Mouse (Mus musculus) lung, embryonic 14.5 days (tissue): ENCODE data around the gene Zfp148. TPM values are rescaled to one million over a fixed set of nuclear protein-coding genes. Genes with fewer than 3 reads are reported as not detected.

ENCODE experiments used
- ATAC-seq: fragments of 200-750 bp; cut with Nextera tagmentation; 2 replicates; pipeline ENCODE4 v1.8.0; 2017; ENCODE audit warnings: mild to moderate bottlenecking, moderate TSS enrichment, moderate library complexity; ENCODE audit not compliant: insufficient read depth
- DNase-seq: peaks from one replicate; pipeline ENCODE4 v3.0.0-alpha.2; 2015
- H3K27ac ChIP-seq: fragments of 300-500 bp; sonication (generic); 2 replicates; pipeline ENCODE4 v1.5.1; 2014; ENCODE audit warnings: low read depth, mild to moderate bottlenecking, moderate library complexity
- H3K27me3 ChIP-seq: fragments of 300-500 bp; sonication (generic); 2 replicates; pipeline ENCODE4 v1.6.1; 2014; ENCODE audit warnings: low read length, control low read depth; ENCODE audit not compliant: insufficient read depth
- H3K36me3 ChIP-seq: fragments of 300-500 bp; sonication (generic); 2 replicates; pipeline ENCODE4 v1.6.1; 2014; ENCODE audit warnings: control low read depth; ENCODE audit not compliant: insufficient read depth
- H3K4me1 ChIP-seq: fragments of 300-500 bp; sonication (generic); 2 replicates; pipeline ENCODE4 v1.6.1; 2014; ENCODE audit warnings: antibody characterized with exemption, control low read depth; ENCODE audit not compliant: insufficient read depth
- H3K4me2 ChIP-seq: fragments of 300-500 bp; sonication (generic); 2 replicates; pipeline ENCODE4 v1.6.1; 2014; ENCODE audit warnings: mild to moderate bottlenecking
- H3K4me3 ChIP-seq: fragments of 300-500 bp; sonication (generic); 2 replicates; pipeline ENCODE4 v1.5.1; 2014; ENCODE audit warnings: low read depth, low read length
- H3K9ac ChIP-seq: fragments of 300-500 bp; sonication (generic); 2 replicates; pipeline ENCODE4 v1.6.1; 2014
- H3K9me3 ChIP-seq: fragments of 300-500 bp; sonication (generic); 2 replicates; pipeline ENCODE4 v1.6.1; 2016; ENCODE audit warnings: low read depth, low read length, control low read depth
- CTCF ChIP-seq: IDR thresholded peaks from 2 replicates; pipeline ENCODE4 v1.5.1; 2016; ENCODE audit warnings: antibody characterized with exemption, low read depth
- WGBS: fragments of 180-500 bp; shearing (Covaris S2); extraction: QIAGEN DNeasy Blood & Tissue Kit; methylation state at CpG from one replicate; pipeline ENCODE4 v1.1.7; 2014; 5-methylcytosine and 5-hydroxymethylcytosine counted together
- polyA plus RNA-seq: library from polyadenylated mRNA; unstranded; fragments of >200 nt; fragmentation: Nextera tagmentation; extraction: Ambion mirVana; gene quantifications from 2 replicates; pipeline ENCODE4 v1.2.1, GENCODE M21; 2014

Gene Zfp148
- polyA plus RNA-seq, 1 experiment from 2014 or later, result 50.3 TPM

- TF ChIP-seq CTCF, result no peak
- Histone ChIP-seq H3K4me2 (no peak overlapping the region), H3K4me1 (no peaks in the 10 kb centered on the region), H3K27ac (no peak overlapping the region), H3K9ac (no peak overlapping the region), H3K9me3 (no peaks in the 10 kb centered on the region), H3K4me3 (no peak overlapping the region), H3K36me3 (peaks cover 28% of the 10 kb centered on the region), H3K27me3 (no peaks in the 10 kb centered on the region)
- DNase-seq (no peak), ATAC-seq (no peak)
- WGBS, result 92% methylated on average over 1 of the region's 1 CpGs
Observed at GRCm38 (mm10) chr16:33459101-33459500, 78.5 kb downstream of the Zfp148 start.

- no peak overlapping the region for H3K4me3 ChIP-seq
- H3K4me1 ChIP-seq, result no peaks in the 10 kb centered on the region
- no peak overlapping the region for H3K4me2 ChIP-seq
- peaks cover 32% of the 10 kb centered on the region for H3K36me3 ChIP-seq
- 68% methylated on average over 3 of the region's 3 CpGs for WGBS
- H3K9ac ChIP-seq, result no peak overlapping the region
- TF ChIP-seq CTCF, result no peak
- no peaks in the 10 kb centered on the region for H3K9me3 ChIP-seq
- DNase-seq (no peak), ATAC-seq (no peak)
- no peak overlapping the region for H3K27ac ChIP-seq
- H3K27me3 ChIP-seq, result no peaks in the 10 kb centered on the region
Observed at GRCm38 (mm10) chr16:33461416-33461815, 80.8 kb downstream of the Zfp148 start.

DNA sequence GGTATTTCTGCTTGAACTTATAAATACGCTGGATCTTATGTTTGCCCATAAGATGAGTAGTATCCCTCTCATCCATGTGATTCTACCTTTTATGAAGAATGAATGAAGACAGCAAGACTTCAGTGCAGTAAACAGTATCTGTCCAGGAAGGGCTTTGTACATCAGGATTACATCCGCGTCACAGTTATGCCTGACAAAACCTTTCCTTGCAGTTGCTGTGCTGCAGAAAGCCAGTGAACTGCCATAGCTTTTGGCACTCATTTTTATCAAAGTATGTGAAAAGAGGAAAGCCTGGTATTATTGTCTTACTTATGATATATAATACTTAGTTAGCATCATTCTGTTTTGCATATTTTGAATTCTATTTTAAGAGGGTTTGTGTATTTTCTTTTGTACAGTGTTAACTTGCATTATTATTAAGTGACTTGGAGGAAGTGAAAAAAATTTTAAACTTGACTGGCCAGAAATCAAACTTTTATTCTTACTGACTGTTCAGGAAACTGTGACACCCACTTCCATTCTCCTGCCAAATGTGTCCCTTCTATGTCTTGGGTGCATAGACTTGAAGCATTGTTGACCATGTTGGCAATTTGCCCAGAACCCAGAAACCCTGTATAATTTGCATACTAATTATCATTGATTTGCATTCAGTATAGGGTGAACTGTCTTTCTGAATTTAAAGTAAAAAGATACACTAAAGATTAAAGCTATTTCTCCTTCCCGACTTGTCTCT lies 84.0 kb downstream of the Zfp148 start:
- H3K4me2 ChIP-seq, result no peak overlapping the region
- peaks cover 30% of the 10 kb centered on the region for H3K36me3 ChIP-seq
- H3K4me1 ChIP-seq, result no peaks in the 10 kb centered on the region
- no peak for TF ChIP-seq CTCF
- peak; percentile 48 for DNase-seq
- H3K27me3 ChIP-seq, result no peaks in the 10 kb centered on the region
- WGBS, result 89% methylated on average over 4 of the region's 4 CpGs
- no peak overlapping the region for H3K27ac ChIP-seq
- no peak overlapping the region for H3K9ac ChIP-seq
- H3K4me3 ChIP-seq, result no peak overlapping the region
- no peak for ATAC-seq
- no peaks in the 10 kb centered on the region for H3K9me3 ChIP-seq

DNA sequence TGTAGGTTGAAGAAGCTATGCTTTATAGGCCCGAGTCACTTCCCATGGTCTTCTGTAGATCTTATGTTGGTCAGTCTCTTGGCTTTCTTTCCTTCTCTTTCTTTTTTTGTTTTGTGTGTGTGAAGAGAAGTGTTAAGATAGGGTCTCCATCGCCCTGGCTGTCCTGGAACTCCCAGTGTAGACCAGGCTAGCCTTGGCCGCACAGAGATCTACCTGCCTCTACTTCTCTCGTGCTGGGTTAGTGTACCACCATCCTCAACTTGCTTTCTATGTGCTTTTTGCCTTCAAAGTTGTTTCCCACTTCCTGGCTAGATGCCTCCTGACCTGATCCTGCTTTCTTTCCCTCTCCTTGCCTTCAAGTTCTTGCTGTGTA lies 84.6 kb downstream of the Zfp148 start:
- Histone ChIP-seq H3K4me1 (no peaks in the 10 kb centered on the region), H3K27me3 (no peaks in the 10 kb centered on the region), H3K9ac (no peak overlapping the region), H3K4me2 (no peak overlapping the region), H3K4me3 (no peak overlapping the region), H3K9me3 (no peaks in the 10 kb centered on the region), H3K36me3 (peaks cover 26% of the 10 kb centered on the region), H3K27ac (no peak overlapping the region)
- DNase-seq (no peak), ATAC-seq (no peak)
- no peak for TF ChIP-seq CTCF
- 87% methylated on average over 4 of the region's 4 CpGs for WGBS

- DNase-seq, result no peak
- Histone ChIP-seq H3K4me3 (no peak overlapping the region), H3K4me2 (no peak overlapping the region), H3K9ac (no peak overlapping the region), H3K36me3 (peaks cover 27% of the 10 kb centered on the region; the same call in 1 of the 2 replicates), H3K27me3 (no peaks in the 10 kb centered on the region), H3K27ac (no peak overlapping the region), H3K4me1 (no peaks in the 10 kb centered on the region), H3K9me3 (no peaks in the 10 kb centered on the region)
- WGBS, result 63% methylated on average over 6 of the region's 6 CpGs
- no peak for ATAC-seq
- no peak for TF ChIP-seq CTCF
Observed at GRCm38 (mm10) chr16:33467451-33467850, 86.8 kb downstream of the Zfp148 start.

DNA sequence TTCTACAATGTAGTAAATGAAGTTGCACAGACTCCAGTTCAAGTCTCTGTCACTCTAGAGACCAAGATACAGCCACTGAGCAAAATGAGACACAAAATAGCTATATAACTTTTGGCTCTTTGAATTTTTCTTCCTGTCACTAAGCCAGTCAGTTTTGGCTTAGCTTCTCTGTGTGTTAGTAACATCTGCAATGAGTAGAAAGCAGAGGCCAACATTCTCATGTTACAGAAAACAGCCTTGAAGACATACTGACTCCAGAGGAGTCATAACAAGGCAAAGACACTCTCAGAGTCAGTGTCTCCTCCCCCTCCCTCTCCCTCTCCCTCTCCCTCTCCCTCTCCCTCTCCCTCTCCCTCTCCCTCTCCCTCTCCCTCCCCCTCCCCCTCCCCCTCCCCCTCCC lies 89.3 kb downstream of the Zfp148 start:
- no peak for ATAC-seq
- Histone ChIP-seq H3K27me3 (no peaks in the 10 kb centered on the region), H3K4me1 (no peaks in the 10 kb centered on the region), H3K4me3 (no peak overlapping the region), H3K36me3 (peaks cover 31% of the 10 kb centered on the region; the same call in 1 of the 2 replicates), H3K4me2 (no peak overlapping the region), H3K9ac (no peak overlapping the region), H3K9me3 (no peaks in the 10 kb centered on the region), H3K27ac (no peak overlapping the region)
- no peak for TF ChIP-seq CTCF
- peak; percentile 58 for DNase-seq

DNA sequence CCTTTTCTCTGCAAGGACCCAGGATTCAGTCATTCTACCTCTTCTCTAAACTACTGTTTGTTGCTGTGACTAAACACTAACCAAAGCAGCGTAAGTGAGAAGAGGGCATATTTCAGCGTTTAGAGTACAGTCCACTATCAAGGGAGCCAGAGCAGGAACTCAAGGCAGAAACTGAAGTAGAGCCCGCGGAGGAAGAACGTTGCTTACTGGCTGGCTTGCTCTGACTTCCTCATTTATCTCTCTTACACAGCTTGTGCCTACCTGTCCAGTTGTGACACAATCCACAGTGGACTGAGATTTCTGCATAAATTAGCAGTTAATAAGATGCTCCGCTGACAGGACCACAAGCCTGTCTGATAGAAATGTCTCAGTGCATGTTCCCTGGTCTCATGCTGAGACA lies 93.7 kb downstream of the Zfp148 start:
- no peak for TF ChIP-seq CTCF
- no peak overlapping the region for H3K4me2 ChIP-seq
- H3K9ac ChIP-seq, result no peak overlapping the region
- no peak overlapping the region for H3K27ac ChIP-seq
- H3K4me1 ChIP-seq, result no peaks in the 10 kb centered on the region
- no peaks in the 10 kb centered on the region for H3K27me3 ChIP-seq
- ATAC-seq (no peak), DNase-seq (no peak)
- H3K36me3 ChIP-seq, result peaks cover 33% of the 10 kb centered on the region
- no peaks in the 10 kb centered on the region for H3K9me3 ChIP-seq
- no peak overlapping the region for H3K4me3 ChIP-seq
- WGBS, result 95% methylated on average over 6 of the region's 6 CpGs
